Mouse (Mus musculus): ENCODE measurements at regions not wholly inside any gene's neighbourhood (a gene's known extent, or its start where the extent isn't known, plus 50 kb on each side); places are given as distances from the start of the nearest gene placed in this dataset.

GRCm38 (mm10) chr10:92625781-92626180 is 96.4 kb downstream of the Nedd1 start:
- in situ Hi-C loops (cut with MboI, MseI): no loop called here

DNA sequence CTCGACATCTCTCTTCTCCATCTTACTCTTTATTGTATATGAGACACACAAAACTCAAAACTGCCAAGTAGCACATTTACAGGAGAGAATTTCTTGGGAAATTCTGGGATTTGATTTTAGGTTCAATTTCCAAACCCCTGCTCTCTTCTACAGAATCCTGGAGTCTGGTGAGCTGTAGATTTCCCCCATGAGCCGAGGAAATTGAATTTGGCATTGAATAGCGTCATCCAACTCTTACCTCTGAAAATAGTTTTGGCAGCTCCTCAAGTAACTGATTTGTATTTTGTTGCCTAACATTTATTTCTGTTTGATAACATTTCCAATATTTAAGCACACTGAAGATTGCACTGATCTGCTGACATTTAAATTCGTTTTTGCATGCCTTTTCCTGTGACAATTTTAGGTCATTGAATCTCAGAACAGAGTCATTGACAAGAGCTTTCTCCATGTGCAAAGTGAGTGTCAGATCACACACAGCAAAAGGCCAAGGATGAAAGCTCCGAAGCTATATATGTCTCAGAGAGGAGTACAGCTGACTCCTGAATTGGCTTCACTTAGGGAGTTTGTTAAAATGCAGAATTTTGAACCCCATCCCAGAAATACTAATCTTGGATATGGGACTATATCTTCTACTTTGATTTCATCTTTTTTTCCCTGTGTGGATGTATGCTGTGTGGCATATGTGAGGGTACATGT is 106.4 kb downstream of the Nedd1 start:
- in situ Hi-C loops (cut with MboI, MseI): no loop called here

- in situ Hi-C loops (cut with MboI, MseI): no loop called here
Observed at GRCm38 (mm10) chr10:92614341-92614740, 107.9 kb downstream of the Nedd1 start.

DNA sequence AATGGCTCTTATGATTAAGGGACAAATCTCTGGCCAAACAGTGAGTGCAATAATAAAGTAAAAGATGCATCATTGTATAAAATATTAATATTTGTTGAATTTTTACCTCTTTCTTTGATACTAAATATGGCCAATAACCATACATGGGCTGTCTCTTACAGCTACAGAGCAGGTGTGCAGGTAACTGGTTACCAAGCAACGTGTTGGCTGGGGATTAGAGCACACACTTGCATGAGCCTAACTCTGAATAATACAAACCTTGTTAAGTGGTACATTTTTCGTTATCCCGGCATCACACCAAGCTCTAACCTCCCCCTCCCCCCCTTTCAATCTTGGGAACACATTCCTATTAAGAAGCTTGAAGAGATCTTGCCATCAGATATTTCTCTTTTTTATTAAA is 111.2 kb downstream of the Nedd1 start:
- in situ Hi-C loops (cut with MboI, MseI): no loop called here

- in situ Hi-C loops (cut with MboI, MseI): no loop called here
Observed at GRCm38 (mm10) chr10:92606761-92607160, 115.5 kb downstream of the Nedd1 start.

- in situ Hi-C loops (cut with MboI, MseI): no loop called here
Observed at GRCm38 (mm10) chr10:92605646-92606045, 116.6 kb downstream of the Nedd1 start.

GRCm38 (mm10) chr10:92600116-92600515 is 122.1 kb downstream of the Nedd1 start:
- in situ Hi-C loops (cut with MboI, MseI): no loop called here

- in situ Hi-C loops (cut with MboI, MseI): no loop called here
Observed at GRCm38 (mm10) chr10:92595496-92596355, 126.5 kb downstream of the Nedd1 start.

DNA sequence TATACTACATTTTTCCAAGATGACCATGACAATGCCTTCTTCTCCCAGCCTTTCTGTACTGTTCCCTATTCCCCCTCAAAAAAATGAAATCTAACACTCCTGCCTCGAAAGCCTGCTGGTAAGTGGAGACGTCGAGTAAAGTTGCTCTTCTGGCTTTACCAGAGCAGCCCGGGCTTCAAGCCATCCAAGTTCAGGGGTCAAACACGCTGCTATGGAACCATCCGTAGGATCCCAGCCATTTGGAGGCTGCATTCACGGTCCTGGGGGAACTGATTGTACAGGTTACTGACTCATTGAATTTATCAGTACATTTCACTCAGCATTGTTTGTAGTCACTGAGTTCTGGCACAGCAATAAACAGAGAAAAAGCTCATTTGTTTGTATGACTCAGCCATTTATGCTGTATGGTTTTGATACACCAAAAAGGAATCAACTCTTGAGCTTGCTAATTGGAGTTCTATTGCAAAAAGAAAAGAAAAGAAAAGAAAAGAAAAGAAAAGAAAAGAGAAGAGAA is 128.2 kb downstream of the Nedd1 start:
- in situ Hi-C loops (cut with MboI, MseI): no loop called here

- in situ Hi-C loops (cut with MboI, MseI): no loop called here
Observed at GRCm38 (mm10) chr10:92578872-92579271, 143.3 kb downstream of the Nedd1 start.

DNA sequence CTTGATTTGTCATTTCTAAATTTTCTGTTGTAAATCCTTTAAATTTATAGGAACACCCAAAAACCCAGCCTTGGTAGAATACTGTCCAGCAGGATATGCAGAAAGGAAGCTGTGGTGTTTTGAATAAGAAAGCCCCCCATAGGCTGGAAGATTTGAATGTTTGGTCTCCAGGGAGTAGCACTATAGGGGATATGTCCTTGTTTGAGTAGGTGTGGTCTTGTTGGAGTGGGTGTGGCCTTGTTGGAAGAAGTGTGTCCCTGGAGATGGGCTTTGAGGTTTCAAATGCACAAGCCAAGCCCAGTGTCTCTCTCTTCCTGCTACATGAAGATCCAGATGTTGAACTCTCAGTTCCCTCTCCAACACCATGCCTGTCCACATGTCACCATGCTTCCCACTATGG is 151.7 kb downstream of the Nedd1 start:
- in situ Hi-C loops (cut with MboI, MseI): no loop called here

DNA sequence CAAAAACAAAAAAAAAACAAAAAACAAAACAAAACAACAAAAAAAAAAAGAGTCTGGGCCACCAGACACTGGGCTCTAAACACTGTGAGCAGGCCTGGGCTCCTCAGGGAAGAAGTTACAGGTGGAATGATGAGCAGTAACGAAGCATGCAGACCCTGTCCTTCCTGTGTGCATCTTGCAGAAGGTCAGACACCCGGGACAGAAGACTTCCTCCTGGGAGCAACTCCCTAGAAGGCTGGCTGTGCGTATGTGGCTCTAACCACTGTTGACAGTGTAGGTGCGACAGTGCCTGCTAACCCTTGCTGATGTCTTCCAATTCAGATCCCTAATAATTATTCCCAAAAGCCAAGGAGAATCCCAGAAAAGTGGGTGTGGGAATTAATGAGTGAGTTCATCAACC is 164.8 kb downstream of the Nedd1 start:
- in situ Hi-C loops (cut with MboI, MseI): no loop called here

DNA sequence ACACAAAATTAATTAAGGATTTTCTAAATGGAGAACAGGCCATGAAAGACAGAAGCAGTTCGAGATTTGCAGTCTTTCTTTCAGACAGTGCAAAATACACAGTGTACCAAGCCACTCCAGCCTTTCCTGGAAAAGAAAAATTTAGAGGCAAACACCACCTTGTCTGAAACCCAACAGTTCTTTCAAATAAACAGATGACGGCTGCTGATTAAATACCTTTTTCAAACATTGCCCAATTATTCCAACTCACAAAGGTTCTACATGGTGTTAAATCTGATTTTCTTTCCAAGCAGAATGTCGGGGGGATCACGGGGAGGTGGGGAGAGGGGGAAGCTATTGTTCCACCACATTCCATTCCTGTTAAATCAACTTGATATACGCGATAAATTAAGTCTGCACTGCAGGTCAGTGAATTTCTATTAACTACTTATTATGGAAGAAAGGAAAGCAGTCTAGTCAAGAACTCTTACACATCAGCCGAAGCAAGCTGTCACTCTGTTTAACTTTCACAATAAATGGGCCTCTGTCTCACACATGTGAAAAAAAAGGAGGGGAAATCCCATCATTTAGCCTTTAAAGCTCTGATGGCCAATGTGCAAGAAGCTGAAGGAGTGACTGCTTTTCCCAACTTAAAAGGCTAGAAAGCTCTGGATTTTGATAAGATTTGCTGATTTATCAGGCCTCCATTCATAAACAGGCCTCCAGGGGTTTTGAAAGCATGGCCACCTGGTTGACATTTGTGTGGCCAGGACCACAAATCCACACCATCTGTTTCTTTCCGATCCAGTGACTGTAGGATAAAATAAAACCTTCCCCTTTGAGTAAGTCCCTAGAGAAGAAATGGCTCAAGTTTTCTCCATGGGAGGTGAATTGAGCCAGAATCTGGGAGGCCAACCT is 165.4 kb downstream of the Nedd1 start:
- in situ Hi-C loops (cut with MboI, MseI): no loop called here

DNA sequence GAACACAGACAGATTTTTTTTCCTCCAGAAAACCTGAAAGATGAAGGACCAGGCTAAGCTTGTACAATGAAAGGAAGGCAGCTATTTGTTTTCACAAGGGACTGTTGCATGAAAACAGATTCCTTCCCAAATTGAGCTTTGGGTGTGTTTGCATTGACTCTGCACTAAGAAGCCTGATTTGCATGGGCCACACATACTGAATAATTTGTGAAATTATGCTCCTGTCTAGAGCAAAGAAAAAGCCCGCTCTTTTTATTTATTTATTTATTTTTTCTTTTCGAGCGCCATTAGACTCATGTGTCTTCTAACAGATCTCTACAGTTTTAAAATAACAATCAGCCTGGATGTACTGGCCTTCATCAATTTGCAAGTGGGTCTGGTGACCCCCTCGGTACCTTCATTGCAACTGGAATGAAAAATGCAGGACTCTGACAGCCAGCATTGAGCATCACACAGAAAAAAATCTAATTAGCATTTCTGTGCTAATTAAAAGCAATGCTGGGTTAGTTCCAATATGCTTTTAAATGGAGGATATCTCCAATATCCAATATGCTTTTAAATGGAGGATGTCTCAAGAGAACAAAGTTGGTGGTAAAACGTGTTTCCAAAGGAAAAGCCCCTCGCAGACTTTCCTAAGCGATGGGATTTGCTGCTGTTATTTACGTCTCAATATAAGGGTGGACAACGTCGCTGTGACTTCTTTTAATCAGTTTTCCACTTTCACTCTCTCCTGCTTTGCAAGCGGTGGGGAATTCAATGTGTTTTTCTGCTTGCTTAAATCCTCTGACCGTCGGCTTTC is 166.3 kb downstream of the Nedd1 start:
- in situ Hi-C loops (cut with MboI, MseI): no loop called here

DNA sequence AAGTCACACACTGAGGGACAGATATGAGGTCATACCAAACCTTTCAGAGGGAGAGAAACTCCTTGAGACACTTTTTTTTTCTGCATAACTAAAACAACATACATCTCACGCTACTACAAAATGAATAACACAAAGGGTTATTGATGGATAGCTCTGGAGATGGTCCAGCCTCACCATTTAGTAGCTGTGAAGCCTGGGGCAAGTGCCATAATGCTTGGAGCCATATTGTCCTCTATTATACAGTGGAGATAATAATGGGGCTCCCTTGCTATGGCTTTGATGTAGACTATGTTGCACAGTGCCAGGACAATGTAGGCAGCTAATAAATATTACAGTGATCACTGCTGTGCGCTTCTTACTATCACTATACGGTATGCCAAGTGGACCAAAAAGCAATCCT is 168.3 kb downstream of the Nedd1 start:
- in situ Hi-C loops (cut with MboI, MseI): no loop called here

GRCm38 (mm10) chr10:92548875-92549586 is 173.2 kb downstream of the Nedd1 start:
- in situ Hi-C loops (cut with MboI, MseI): no loop called here

DNA sequence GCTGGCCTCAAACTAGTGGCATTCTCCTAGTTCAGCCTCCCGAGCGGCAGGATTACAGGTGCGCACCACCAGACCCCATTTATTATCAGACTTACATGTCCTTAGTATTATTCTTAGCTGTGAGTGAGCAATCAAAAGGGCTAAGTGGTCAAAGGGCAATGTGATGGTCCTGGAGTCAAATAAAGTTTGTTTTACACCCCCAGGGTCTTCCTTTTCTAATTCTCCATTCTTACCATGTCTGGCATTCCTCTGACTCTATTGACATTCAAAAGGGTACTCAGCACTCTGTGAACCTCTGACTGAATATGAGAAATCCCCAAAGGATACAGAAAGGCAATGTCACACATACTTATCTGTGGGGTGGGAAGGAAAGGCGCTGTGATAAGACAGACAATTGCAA is 183.8 kb downstream of the Nedd1 start:
- in situ Hi-C loops (cut with MboI, MseI): no loop called here

GRCm38 (mm10) chr10:92516886-92517285 is 205.3 kb downstream of the Nedd1 start:
- in situ Hi-C loops (cut with MboI, MseI): no loop called here

DNA sequence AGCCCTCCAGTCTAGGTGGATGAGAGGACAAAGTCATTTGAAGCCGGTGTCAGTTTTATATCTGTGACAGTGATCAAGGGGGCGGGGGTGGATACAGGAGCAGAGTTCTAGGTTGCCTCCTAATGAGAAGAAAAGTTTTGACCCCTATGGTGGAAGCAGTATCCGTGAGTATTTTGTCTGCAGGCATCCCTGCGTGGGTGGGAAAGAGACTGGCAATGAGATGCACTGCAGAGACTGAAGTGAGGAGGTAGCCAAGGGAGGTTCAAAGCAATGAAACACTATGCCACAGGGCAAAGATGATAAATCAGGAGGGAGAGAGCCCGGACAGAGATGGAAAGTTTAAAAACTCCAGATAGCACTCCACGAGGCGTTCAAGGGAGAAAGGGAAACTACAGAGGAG is 210.5 kb downstream of the Nedd1 start:
- in situ Hi-C loops (cut with MboI, MseI): no loop called here

DNA sequence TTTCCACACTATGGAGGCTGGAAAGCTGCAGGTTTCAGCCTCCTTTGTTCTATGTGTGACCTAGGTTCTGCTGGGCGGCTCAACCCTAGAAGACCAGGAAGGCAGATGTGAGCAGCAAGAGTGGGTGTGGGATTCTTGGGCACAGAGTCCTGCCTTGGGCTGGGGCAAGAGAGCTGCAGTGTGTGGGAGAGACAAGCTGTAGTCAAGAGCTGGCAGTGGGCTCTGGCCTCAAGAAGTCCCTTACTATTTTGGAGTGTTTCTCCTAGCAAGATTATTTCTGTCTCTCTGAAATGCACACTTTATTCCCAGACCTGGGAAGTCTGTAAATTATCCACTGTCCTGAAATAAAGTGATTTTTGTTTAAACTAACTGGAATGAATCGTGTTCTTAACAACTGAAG is 211.5 kb downstream of the Nedd1 start:
- in situ Hi-C loops (cut with MboI, MseI): no loop called here
